Mouse (Mus musculus): Measurements from ENCODE around the gene Slc11a2.
"Not testable (repeated sequence)": the region's sequence is repeated elsewhere in the genome, so short reads cannot be mapped to it uniquely, and the experiment has no call there.

The Slc11a2 gene

DNA sequence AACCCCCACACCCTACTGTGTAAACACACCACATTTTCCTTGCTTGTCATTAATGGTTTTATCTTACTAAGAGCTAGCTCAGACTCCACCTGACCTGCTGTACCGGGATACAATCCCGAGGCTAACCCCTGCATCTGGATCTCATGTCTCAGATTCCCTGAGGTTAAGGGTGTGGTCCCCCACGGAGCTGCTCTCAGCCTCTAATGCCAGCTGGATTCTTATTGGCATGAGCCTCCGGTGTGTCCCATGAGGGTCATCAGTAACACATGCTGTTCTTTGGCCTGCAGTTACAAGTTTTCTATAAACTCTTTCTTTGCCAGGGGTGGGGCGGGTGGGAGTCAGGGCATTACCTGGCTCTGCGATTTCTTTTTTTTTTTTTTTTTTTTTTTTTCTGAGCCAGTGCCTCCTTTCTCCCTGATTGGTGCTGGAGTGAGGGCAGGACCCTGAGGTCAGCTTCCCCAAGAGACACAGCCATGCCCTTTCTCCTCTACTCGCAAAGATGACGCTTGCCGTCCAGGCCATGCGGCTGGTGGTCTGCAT, 72.1 kb downstream of the Slc11a2 start, which contains the start of the genes Methig1 and Mettl7a2:
Methig1 (plus strand) TSS at position 439 of the 540 bp plus-strand sequence.
Mettl7a2 (plus strand) TSS at position 490 of the 540 bp plus-strand sequence.
- DNase-seq (ENCODE audit: low read depth, low spot score), result no peak

DNA sequence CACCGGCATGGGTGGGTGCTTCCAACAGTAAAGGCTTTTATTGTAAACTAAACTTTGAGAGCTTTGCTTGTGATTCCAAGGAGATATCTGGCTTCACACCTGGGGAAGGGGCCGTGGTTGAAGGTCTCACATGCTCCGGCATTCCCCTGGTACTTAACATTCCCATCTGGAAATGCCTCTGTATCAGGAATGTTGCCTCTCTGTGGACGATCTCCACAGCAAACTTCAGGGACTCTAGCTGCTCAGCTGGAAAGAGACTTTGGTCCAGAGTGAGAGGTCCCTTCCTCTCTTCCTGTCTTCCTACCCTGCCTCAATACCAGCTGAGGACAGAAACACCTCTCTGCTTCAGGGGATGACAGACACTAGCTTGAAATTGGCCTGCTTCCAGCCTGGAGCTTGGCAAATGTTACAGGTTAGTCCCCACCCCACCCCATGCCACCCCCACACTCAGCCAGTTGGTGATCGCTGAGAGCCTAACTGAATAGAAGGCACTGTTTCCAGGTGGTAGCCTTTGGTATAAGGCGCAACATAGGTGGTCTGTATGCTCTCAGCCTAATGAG, 73.3 kb downstream of the Slc11a2 start:
- DNase-seq (ENCODE audit: low read depth, low spot score), result no peak

DNA sequence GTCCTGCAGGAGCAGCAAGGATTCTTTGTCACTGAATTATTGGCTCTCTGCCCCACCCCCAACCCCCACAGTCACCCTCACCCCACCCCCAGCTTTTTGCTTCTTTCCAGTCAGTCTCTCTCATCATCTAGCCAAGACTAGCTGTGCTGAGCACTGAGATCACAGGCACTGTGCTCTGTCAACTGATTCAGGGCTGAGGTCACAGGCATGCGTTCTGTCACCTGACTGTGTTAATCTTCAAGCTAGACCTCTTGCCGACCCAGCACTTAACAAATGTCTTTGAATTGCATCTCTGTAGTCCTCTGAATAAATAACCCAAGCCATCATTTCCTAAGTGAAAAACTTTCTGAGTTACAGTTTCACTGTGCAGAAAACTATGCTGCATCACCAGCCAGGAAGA, 75.4 kb downstream of the Slc11a2 start:
- no peak for DNase-seq (ENCODE audit: low read depth, low spot score)

DNA sequence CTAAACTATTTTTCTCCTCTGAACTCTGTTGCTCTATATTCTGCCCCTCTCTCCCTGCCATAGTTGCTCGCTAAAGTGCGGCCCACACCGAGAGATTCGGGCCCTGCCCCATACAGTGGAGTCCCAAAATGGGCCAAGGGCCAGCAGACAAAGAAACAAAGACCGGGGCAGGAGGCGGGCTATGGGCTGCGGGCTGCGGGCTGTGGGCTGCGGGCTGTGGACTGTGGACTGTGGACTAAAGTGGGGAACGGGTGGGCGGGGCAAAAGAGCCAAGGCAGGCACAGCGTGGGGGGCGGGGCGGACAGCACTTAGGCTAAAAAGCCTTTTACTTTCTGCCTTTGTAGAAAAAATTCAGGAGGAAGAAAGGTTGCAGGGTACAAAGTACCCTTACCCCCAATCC, 78.1 kb downstream of the Slc11a2 start:
- DNase-seq (ENCODE audit: low read depth, low spot score), result no peak

DNA sequence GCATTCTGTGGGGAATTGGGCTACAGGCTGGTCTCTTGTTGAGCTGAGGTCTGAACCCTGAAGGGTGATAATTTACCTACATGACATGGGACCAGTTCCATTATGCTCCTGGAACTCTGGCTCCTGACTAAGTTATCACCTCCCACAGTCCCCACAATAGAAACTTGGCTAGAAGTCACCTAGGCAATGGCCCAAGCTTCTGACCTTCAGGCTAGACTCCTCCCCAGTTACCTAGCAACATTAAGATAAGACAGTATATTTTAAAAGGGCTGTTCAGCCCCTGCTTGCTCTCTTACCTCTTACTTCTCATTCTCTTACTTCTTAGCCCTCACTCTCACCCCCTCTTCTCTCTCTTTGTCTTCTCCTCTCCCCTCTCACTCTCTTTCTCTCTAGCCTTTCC, 79.4 kb downstream of the Slc11a2 start:
- DNase-seq (ENCODE audit: low read depth, low spot score), result no peak

DNA sequence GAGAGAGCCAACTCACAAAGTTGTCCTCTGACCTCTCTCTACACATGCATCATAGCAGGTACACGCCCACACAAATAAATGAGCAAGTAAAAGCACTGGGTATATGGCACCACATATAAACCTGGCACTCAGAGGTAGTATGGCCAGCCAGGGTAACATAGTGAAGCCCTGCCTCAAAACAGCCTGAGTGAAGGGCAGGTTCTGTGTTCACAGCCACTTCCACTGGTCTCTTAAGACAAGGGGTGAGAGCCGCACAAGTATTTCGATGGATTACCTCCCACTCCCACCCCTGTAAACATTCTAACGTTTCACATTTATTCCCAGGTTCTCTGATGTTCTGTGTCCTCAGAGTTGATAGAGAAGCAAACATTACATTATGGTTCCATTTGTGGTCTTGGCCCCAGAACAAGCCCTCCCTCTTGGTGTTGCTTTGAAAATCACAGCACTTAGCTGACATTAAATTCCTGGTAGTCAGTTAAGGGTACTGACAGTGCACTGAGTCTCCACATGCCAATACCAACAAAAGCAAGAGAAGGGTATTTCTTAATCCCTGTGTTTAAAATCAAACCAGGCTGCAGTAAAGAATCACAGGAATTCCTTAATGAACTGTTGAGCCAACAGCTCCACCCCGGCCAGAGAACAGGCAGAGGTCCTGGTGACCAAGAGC, 83.4 kb downstream of the Slc11a2 start:
- DNase-seq (ENCODE audit: low read depth, low spot score), result not testable (repeated sequence)
